Mouse (Mus musculus) forebrain, embryonic 13.5 days (tissue): ENCODE results near the gene Ctsll3. TPM values are rescaled to one million over a fixed set of nuclear protein-coding genes. Genes with fewer than 3 reads are reported as not detected.

Experiments
- ATAC-seq: fragments of 200-750 bp; cut with Nextera tagmentation; 2 replicates; pipeline ENCODE4 v1.8.0; 2017
- H3K27ac ChIP-seq: fragments of 300-500 bp; sonication (generic); 2 replicates; pipeline ENCODE4 v1.5.1; 2015; ENCODE audit warnings: inconsistent platforms, mild to moderate bottlenecking, moderate library complexity
- H3K27me3 ChIP-seq: fragments of 300-500 bp; sonication (generic); 2 replicates; pipeline ENCODE4 v1.6.1; 2015; ENCODE audit warnings: mild to moderate bottlenecking, inconsistent platforms
- H3K36me3 ChIP-seq: fragments of 300-500 bp; sonication (generic); 2 replicates; pipeline ENCODE4 v1.6.1; 2015; ENCODE audit warnings: mild to moderate bottlenecking, inconsistent platforms; ENCODE audit not compliant: poor library complexity, severe bottlenecking
- H3K4me1 ChIP-seq: fragments of 300-500 bp; sonication (generic); 2 replicates; pipeline ENCODE4 v1.6.1; 2015; ENCODE audit warnings: inconsistent platforms
- H3K4me2 ChIP-seq: fragments of 300-500 bp; sonication (generic); 2 replicates; pipeline ENCODE4 v1.6.1; 2015; ENCODE audit warnings: inconsistent platforms, mild to moderate bottlenecking, moderate library complexity
- H3K4me3 ChIP-seq: fragments of 300-500 bp; sonication (generic); 2 replicates; pipeline ENCODE4 v1.5.1; 2015; ENCODE audit warnings: mild to moderate bottlenecking, inconsistent platforms
- H3K9ac ChIP-seq: fragments of 300-500 bp; sonication (generic); 2 replicates; pipeline ENCODE4 v1.6.1; 2015; ENCODE audit warnings: mild to moderate bottlenecking, inconsistent platforms
- H3K9me3 ChIP-seq: fragments of 300-500 bp; sonication (generic); replicated peaks from 2 replicates; pipeline ENCODE4 v1.6.1; 2016; ENCODE audit warnings: inconsistent platforms
- WGBS: fragments of 180-500 bp; shearing (Covaris S2); methylation state at CpG from one replicate; pipeline ENCODE4 v1.1.7; 2015; 5-methylcytosine and 5-hydroxymethylcytosine counted together
- polyA plus RNA-seq: library from polyadenylated mRNA; unstranded; fragments of >200 nt; fragmentation: Nextera tagmentation; extraction: Ambion mirVana; gene quantifications from 2 replicates; pipeline ENCODE4 v1.2.1, GENCODE M21; 2015

Ctsll3 gene
- polyA plus RNA-seq, 1 experiment from 2014 or later, result not detected

GRCm38 (mm10) chr13:60786264-60786663, 16.4 kb downstream of the Ctsll3 start, which contains the start of gene BC051665:
Gene BC051665, minus strand, starts transcription at chr13:60786364.
- H3K9ac ChIP-seq, result no peak within 1 kb of the TSS
- H3K9me3 ChIP-seq, result no peaks in the 10 kb centered on the region
- no peaks in the 10 kb centered on the region for H3K27me3 ChIP-seq
- ATAC-seq, result no peak
- H3K4me3 ChIP-seq, result no peak within 1 kb of the TSS
- H3K36me3 ChIP-seq, result no peaks in the 10 kb centered on the region
- no peak within 1 kb of the TSS for H3K27ac ChIP-seq
- H3K4me1 ChIP-seq, result no peaks in the 10 kb centered on the region
- no peak within 1 kb of the TSS for H3K4me2 ChIP-seq

GRCm38 (mm10) chr13:60783301-60783700, 19.3 kb downstream of the Ctsll3 start:
- no peaks in the 10 kb centered on the region for H3K9me3 ChIP-seq
- H3K4me3 ChIP-seq, result no peak overlapping the region
- H3K27ac ChIP-seq, result no peak overlapping the region
- no peak overlapping the region for H3K9ac ChIP-seq
- H3K4me2 ChIP-seq, result no peak overlapping the region
- no peaks in the 10 kb centered on the region for H3K27me3 ChIP-seq
- no peak for ATAC-seq
- no peaks in the 10 kb centered on the region for H3K4me1 ChIP-seq
- WGBS, result 90% methylated on average over 7 of the region's 7 CpGs
- no peaks in the 10 kb centered on the region for H3K36me3 ChIP-seq

GRCm38 (mm10) chr13:60780534-60780933, 22.1 kb downstream of the Ctsll3 start:
- Histone ChIP-seq H3K9me3 (no peaks in the 10 kb centered on the region), H3K27ac (no peak overlapping the region), H3K36me3 (no peaks in the 10 kb centered on the region), H3K4me2 (no peak overlapping the region), H3K27me3 (no peaks in the 10 kb centered on the region), H3K9ac (no peak overlapping the region), H3K4me1 (no peaks in the 10 kb centered on the region), H3K4me3 (no peak overlapping the region)
- 89% methylated on average over 3 of the region's 3 CpGs for WGBS
- ATAC-seq, result no peak

GRCm38 (mm10) chr13:60761161-60761560, 41.5 kb downstream of the Ctsll3 start:
- H3K9ac ChIP-seq, result no peak overlapping the region
- ATAC-seq, result no peak
- 96% methylated on average over 17 of the region's 17 CpGs for WGBS
- no peaks in the 10 kb centered on the region for H3K4me1 ChIP-seq
- H3K36me3 ChIP-seq, result peaks cover 71% of the 10 kb centered on the region
- H3K9me3 ChIP-seq, result no peaks in the 10 kb centered on the region
- H3K4me2 ChIP-seq, result no peak overlapping the region
- H3K27ac ChIP-seq, result no peak overlapping the region
- no peak overlapping the region for H3K4me3 ChIP-seq
- H3K27me3 ChIP-seq, result no peaks in the 10 kb centered on the region

GRCm38 (mm10) chr13:60760392-60760791, 42.3 kb downstream of the Ctsll3 start:
- Histone ChIP-seq H3K4me3 (no peak overlapping the region), H3K4me2 (no peak overlapping the region), H3K9me3 (no peaks in the 10 kb centered on the region), H3K27ac (no peak overlapping the region), H3K36me3 (peaks cover 78% of the 10 kb centered on the region), H3K9ac (no peak overlapping the region), H3K27me3 (no peaks in the 10 kb centered on the region), H3K4me1 (no peaks in the 10 kb centered on the region)
- 95% methylated on average over 12 of the region's 12 CpGs for WGBS
- ATAC-seq, result no peak

- no peak overlapping the region for H3K4me2 ChIP-seq
- H3K27me3 ChIP-seq, result no peaks in the 10 kb centered on the region
- no peak overlapping the region for H3K4me3 ChIP-seq
- H3K9me3 ChIP-seq, result no peaks in the 10 kb centered on the region
- WGBS, result 38% methylated on average over 6 of the region's 6 CpGs
- no peaks in the 10 kb centered on the region for H3K4me1 ChIP-seq
- 0 out of 2 replicates have a peak, but pooled peaks have one; percentile 14 for ATAC-seq
- H3K9ac ChIP-seq, result no peak overlapping the region
- H3K27ac ChIP-seq, result no peak overlapping the region
- peaks cover 80% of the 10 kb centered on the region for H3K36me3 ChIP-seq
Measured at GRCm38 (mm10) chr13:60759136-60759535, 43.5 kb downstream of the Ctsll3 start.

- 93% methylated on average over 13 of the region's 13 CpGs for WGBS
- no peak for ATAC-seq
Measured at GRCm38 (mm10) chr13:60757292-60757691, 45.4 kb downstream of the Ctsll3 start.

GRCm38 (mm10) chr13:60755251-60755650, 47.4 kb downstream of the Ctsll3 start:
- H3K4me3 ChIP-seq, result no peak overlapping the region
- H3K4me2 ChIP-seq, result no peak overlapping the region
- WGBS, result 93% methylated on average over 2 of the region's 2 CpGs
- no peak overlapping the region for H3K27ac ChIP-seq
- H3K9ac ChIP-seq, result no peak overlapping the region
- ATAC-seq, result no peak
- H3K36me3 ChIP-seq, result peaks cover 85% of the 10 kb centered on the region
- no peaks in the 10 kb centered on the region for H3K4me1 ChIP-seq
- no peaks in the 10 kb centered on the region for H3K27me3 ChIP-seq
- H3K9me3 ChIP-seq, result no peaks in the 10 kb centered on the region; the same call in 1 of the 2 replicates

More at GRCm38 (mm10) chr13:60757292-60757691, 45.4 kb downstream of the Ctsll3 start:
- no peak overlapping the region for H3K4me2 ChIP-seq
- peaks cover 84% of the 10 kb centered on the region for H3K36me3 ChIP-seq
- H3K4me3 ChIP-seq, result no peak overlapping the region
- no peaks in the 10 kb centered on the region; the same call in 1 of the 2 replicates for H3K9me3 ChIP-seq
- no peak overlapping the region for H3K27ac ChIP-seq
- no peaks in the 10 kb centered on the region for H3K4me1 ChIP-seq
- H3K27me3 ChIP-seq, result no peaks in the 10 kb centered on the region
- H3K9ac ChIP-seq, result no peak overlapping the region

- no peak overlapping the region for H3K4me2 ChIP-seq
- no peaks in the 10 kb centered on the region; the same call in 1 of the 2 replicates for H3K9me3 ChIP-seq
- WGBS, result 93% methylated on average over 6 of the region's 6 CpGs
- H3K36me3 ChIP-seq, result peaks cover 92% of the 10 kb centered on the region
- H3K4me3 ChIP-seq, result no peak overlapping the region
- no peaks in the 10 kb centered on the region for H3K27me3 ChIP-seq
- no peak overlapping the region for H3K27ac ChIP-seq
- no peaks in the 10 kb centered on the region for H3K4me1 ChIP-seq
- no peak overlapping the region for H3K9ac ChIP-seq
- no peak for ATAC-seq
Measured at GRCm38 (mm10) chr13:60753216-60753615, 49.4 kb downstream of the Ctsll3 start.

GRCm38 (mm10) chr13:60750930-60751329, 51.7 kb downstream of the Ctsll3 start:
- Histone ChIP-seq H3K27ac (no peak overlapping the region), H3K4me2 (no peak overlapping the region), H3K9ac (no peak overlapping the region), H3K36me3 (peaks cover 89% of the 10 kb centered on the region), H3K4me1 (no peaks in the 10 kb centered on the region), H3K9me3 (no peaks in the 10 kb centered on the region; the same call in 1 of the 2 replicates), H3K4me3 (no peak overlapping the region), H3K27me3 (no peaks in the 10 kb centered on the region)
- WGBS, result 94% methylated on average over 7 of the region's 7 CpGs
- no peak for ATAC-seq

GRCm38 (mm10) chr13:60748556-60748955, 54.1 kb downstream of the Ctsll3 start:
- Histone ChIP-seq H3K27me3 (no peaks in the 10 kb centered on the region), H3K9ac (no peak overlapping the region), H3K9me3 (no peaks in the 10 kb centered on the region; the same call in 1 of the 2 replicates), H3K4me3 (no peak overlapping the region), H3K36me3 (peaks cover 72% of the 10 kb centered on the region), H3K4me1 (peaks cover 6% of the 10 kb centered on the region), H3K4me2 (no peak overlapping the region), H3K27ac (no peak overlapping the region)
- 87% methylated on average over 2 of the region's 2 CpGs for WGBS
- ATAC-seq, result no peak
